Mouse (Mus musculus): ENCODE measurements at regions not wholly inside any gene's neighbourhood (a gene's known extent, or its start where the extent isn't known, plus 50 kb on each side); places are given as distances from the start of the nearest gene placed in this dataset.
A peak's percentile ranks its signal among the peaks of the same experiment; 100 is the strongest.
"Not testable (repeated sequence)": the region's sequence is repeated elsewhere in the genome, so short reads cannot be mapped to it uniquely, and the experiment has no call there.

DNA sequence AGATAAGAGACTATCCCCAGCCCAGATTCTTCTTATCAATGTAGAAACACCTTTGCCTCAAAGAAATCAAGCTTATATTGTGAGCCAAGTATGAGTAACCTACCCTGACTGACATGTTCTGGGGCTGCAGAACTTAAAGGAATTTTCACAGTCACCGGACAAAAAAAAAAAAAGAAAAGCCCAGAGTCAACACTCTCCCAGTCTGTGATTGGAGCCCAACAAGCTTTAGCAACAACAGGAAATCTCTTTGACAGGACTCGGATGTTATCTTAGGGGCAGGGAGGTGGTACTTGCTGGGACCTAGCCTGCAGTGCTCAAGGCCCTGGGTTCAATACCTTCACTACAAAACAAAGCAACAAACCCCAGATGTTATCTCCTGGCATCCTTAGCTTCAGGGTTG lies 114.2 kb downstream of the Nectin1 start:
- DNase-seq (ENCODE audit: low spot score in 2 of 2), result no peak

DNA sequence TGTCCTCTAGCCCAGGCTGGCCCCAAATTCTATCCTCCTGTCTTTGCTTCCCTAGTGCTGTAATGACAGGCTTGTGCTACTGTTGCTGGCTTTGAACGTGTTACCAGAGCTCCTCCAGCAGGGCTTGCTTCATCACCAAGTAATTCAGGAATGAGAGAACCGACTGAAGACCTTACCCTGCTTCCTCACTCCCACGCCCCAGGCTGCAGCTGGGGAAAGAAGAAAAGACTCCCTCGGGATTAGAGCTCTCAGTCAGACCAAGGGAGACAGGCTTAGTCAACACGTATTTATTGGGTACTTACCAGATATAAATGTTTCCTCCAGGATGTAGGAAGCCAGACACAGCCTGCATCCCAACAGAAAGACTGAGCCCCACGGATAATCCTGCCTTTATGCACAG lies 115.0 kb downstream of the Nectin1 start:
- no peak for DNase-seq (ENCODE audit: low spot score in 2 of 2)

DNA sequence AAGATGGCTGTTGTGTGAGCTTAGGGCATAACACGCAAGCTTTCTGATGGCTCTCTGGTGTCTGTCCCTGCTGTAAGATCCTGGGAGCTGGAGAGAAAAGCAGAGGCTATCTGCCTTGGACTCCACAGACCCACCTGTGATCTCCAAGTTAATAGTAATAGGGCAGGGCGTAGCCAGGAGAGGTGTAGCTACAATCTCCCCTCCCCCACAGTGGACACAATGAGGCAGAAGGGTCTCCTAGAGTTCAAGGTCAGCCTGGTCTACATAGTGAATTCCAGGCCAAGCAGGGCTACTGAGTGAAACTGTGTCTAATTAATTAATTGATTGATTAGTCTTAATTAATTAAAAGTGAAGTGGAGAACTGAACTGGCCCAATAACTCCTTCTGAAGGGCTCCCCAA lies 116.5 kb downstream of the Nectin1 start:
- DNase-seq (ENCODE audit: low spot score in 2 of 2), result no peak

GRCm38 (mm10) chr9:43861375-43861774 lies 117.6 kb downstream of the Nectin1 start:
- no peak for DNase-seq (ENCODE audit: low spot score in 2 of 2)

DNA sequence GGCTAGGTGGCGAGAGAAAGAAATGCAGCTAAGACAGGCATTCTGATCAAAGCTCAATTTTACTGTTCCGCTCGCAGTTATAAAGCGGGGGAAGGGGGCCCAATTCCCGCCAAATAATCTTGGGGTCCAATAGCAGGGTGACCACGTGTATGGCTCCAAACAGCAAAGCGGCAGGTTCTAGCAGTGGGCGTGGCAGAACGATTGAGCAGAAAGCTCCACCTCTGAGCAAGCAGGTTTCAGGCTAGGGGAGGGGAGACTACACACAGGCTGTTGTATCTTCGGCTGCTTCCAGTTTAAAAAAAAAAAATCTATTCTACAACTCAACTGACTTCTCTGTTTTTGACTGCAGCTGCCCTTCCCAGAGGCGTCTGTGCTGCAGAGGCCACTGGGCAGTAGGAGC lies 118.2 kb downstream of the Nectin1 start:
- DNase-seq (ENCODE audit: low spot score in 2 of 2), result not testable (repeated sequence)

GRCm38 (mm10) chr9:43863609-43864397 lies 120.0 kb downstream of the Nectin1 start:
- no peak for DNase-seq (ENCODE audit: low spot score in 2 of 2)

DNA sequence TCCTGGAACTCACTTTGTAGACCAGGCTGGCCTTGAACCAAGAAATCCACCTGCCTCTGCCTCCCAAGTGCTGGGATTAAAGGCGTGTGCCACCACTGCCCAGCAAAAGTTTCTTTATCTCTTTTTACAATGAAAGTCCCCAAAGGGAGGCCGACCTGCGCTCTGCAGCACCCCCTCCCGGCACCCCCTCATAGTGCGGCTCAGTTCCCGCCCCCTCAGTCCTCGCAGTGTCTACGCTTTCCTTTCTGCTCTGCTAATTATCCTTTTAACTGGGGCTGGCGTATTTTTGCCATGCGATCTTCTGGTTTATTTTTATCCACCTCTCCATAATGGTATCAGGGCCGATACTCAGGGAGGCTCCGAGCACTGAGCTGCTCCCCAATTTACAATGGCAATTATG lies 123.0 kb downstream of the Nectin1 start:
- DNase-seq (ENCODE audit: low spot score in 2 of 2), result no peak

- DNase-seq (ENCODE audit: low spot score in 2 of 2), result no peak
Observed at GRCm38 (mm10) chr9:43873841-43874240, 130.1 kb downstream of the Nectin1 start.

DNA sequence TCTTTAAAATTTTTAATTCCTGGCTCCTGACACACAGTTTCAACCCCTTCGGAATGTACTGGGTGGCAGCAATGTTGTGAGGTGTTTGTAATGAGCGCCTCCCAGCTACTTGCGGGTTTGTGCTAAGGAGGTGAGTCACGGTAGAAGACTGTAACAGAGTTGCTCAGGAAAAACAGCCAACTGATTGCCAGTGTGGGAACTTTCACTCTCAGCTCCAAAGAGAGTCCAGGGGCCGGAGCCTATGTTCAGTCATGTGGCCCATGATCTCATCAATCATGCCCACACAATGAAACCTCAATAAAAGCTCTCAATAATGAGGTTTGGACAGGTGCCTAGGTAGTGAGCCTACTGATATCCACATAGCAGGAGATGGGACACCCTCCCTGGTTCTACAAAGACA lies 130.5 kb downstream of the Nectin1 start:
- no peak for DNase-seq (ENCODE audit: low spot score in 2 of 2)

- no peak for DNase-seq (ENCODE audit: low spot score in 2 of 2)
Observed at GRCm38 (mm10) chr9:43879220-43879968, 135.6 kb downstream of the Nectin1 start.

- DNase-seq (ENCODE audit: low spot score in 2 of 2), result no peak
Observed at GRCm38 (mm10) chr9:43879969-43880396, 136.2 kb downstream of the Nectin1 start.

DNA sequence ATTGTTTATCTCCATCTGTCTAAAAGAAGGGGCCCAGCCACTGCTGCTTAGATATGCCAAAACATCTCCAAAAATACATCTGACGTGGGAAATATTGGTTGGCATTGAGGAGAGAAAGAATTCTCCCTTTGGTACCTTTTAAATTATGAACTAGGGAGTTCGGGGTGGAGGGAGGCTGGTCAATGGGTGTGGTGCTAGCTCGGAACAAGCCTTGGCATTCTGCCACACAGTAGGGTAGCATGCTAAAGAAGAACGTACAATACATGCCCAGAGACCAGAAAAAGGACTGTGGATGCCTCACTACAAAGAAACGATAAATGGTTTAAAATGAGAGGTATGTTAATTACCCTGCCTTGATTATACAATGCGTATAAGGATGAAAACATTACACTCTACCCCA lies 149.3 kb downstream of the Nectin1 start:
- no peak for DNase-seq (ENCODE audit: low spot score in 2 of 2)

- no peak for DNase-seq (ENCODE audit: low spot score in 2 of 2)
Observed at GRCm38 (mm10) chr9:43899239-43899638, 143.9 kb upstream of the Thy1 start.

DNA sequence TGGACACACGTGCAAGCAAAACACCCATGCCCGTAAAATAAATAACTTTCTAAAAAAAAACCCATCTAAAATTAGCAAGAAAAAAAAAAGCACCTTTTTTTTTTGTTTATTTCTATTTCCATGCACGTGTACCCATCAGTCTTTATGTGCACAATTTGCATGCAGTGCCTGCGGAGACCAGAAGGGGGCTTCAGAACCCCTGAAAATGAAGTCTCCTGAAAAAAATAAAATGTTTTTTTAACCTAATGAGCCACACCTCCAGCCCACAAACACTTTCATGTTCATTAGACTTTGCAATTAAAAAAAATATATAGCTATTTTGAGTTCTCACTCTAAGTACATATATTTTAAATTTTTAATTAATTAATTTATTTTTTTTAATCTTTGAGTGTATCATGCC lies 134.9 kb upstream of the Thy1 start:
- DNase-seq (ENCODE audit: low spot score in 2 of 2), result no peak

DNA sequence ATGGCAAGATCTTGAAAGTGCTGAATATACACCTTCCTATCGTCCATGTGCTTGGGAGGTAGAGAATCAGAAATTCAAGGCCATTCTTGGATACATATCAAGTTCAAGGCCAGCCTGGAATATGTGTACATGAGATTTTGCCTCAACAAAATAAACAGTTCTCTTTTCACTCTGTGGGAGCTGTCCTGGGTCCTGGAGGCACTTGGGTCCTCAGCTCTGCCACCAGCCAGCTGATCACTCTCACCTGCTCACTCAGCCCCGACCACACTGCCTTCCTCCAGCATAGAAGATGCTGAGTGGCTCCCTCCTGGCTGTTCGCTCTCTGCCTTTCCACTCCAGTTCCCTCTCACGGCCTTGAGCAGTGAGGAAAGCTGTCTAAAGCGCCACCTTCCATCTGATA lies 128.2 kb upstream of the Thy1 start:
- DNase-seq (ENCODE audit: low spot score in 2 of 2), result no peak

GRCm38 (mm10) chr9:43917467-43917866 lies 125.7 kb upstream of the Thy1 start:
- DNase-seq (ENCODE audit: low spot score in 2 of 2), result no peak

DNA sequence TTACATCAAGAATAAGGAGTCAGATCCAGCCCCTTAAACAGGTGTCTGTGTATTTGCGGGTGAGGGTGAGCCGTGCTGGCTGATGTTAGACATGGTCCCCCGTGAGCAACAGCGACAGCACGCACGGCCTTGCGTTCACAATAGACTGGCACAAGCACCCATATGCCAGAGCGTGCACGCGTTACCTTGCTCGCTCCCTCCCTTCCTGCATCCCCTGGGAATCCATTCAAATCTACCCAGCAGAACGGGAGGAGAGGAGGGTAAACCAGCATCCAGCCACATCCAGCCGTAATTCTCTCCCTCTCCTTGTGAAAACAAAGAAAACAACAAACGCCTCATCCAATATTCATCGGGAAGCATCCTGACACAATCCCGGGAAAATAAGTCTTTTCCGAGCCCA lies 124.2 kb upstream of the Thy1 start:
- no peak for DNase-seq (ENCODE audit: low spot score in 2 of 2)

DNA sequence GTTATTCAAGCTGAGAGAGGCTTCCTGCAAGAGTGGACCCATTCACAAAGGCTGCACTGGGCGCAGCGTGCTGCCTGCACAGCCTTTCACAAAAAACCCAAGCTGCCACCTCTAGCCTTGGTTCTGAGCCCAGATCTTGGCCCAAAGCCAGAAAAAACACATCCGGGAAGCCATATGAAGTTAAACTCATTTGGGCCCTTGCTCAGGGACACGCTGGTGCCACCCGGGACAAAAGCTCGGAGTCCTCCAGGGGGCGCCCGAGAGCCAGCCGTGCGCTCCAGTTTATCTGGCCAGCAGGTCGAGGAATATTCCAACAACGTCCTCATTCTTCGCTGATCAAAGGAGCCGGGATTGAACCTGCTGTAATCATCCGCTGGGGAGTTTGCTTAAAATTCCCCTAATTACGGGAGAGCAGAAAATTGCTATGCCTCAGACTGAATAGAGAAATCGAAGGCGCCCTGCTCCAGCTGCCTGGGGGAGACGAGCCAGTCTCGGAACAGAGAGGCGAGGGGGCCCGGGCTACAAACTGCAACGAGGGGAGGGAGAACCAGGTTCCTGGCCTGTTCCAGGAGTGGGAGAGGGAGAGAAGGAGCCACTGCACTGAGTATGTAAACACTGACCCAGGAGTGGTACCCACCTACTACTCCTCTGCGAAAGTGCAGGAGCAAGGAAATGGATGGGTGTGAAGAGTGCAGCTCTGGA lies 123.0 kb upstream of the Thy1 start:
- peak; percentile 62 to 68 for DNase-seq (ENCODE audit: low spot score in 2 of 2)

- no peak for DNase-seq (ENCODE audit: low spot score in 2 of 2)
Observed at GRCm38 (mm10) chr9:43922231-43922630, 121.0 kb upstream of the Thy1 start.

- DNase-seq (ENCODE audit: low spot score in 2 of 2), result no peak
Observed at GRCm38 (mm10) chr9:43923088-43923487, 120.1 kb upstream of the Thy1 start.

- no peak for DNase-seq (ENCODE audit: low spot score in 2 of 2)
Observed at GRCm38 (mm10) chr9:43924795-43925194, 118.4 kb upstream of the Thy1 start.

Data from adrenal gland, postnatal 4 days (tissue).